Mouse (Mus musculus) forebrain, embryonic 12.5 days (tissue): ENCODE results near the gene Fam104a. TPM values are rescaled to one million over a fixed set of nuclear protein-coding genes. Genes with fewer than 3 reads are reported as not detected.

Experiments used
- ATAC-seq: fragments of 200-750 bp; cut with Nextera tagmentation; 2 replicates; pipeline ENCODE4 v1.8.0; 2017; ENCODE audit warnings: moderate TSS enrichment; ENCODE audit not compliant: low FRiP score
- H3K27ac ChIP-seq: fragments of 300-500 bp; sonication (generic); 2 replicates; pipeline ENCODE4 v1.5.1; 2016; ENCODE audit warnings: mild to moderate bottlenecking
- H3K27me3 ChIP-seq: fragments of 300-500 bp; sonication (generic); 2 replicates; pipeline ENCODE4 v1.6.1; 2016; ENCODE audit warnings: mild to moderate bottlenecking
- H3K36me3 ChIP-seq: fragments of 300-500 bp; sonication (generic); replicated peaks from 2 replicates; pipeline ENCODE4 v1.6.1; 2016; ENCODE audit warnings: mild to moderate bottlenecking
- H3K4me1 ChIP-seq: fragments of 300-500 bp; sonication (generic); 2 replicates; pipeline ENCODE4 v1.6.1; 2016
- H3K4me2 ChIP-seq: fragments of 300-500 bp; sonication (generic); 2 replicates; pipeline ENCODE4 v1.6.1; 2016; ENCODE audit warnings: mild to moderate bottlenecking, moderate library complexity
- H3K4me3 ChIP-seq: fragments of 300-500 bp; sonication (generic); replicated peaks from 2 replicates; pipeline ENCODE4 v1.5.1; 2016; ENCODE audit warnings: mild to moderate bottlenecking
- H3K9ac ChIP-seq: fragments of 300-500 bp; sonication (generic); 2 replicates; pipeline ENCODE4 v1.6.1; 2016; ENCODE audit warnings: mild to moderate bottlenecking
- H3K9me3 ChIP-seq: fragments of 300-500 bp; sonication (generic); 2 replicates; pipeline ENCODE4 v1.6.1; 2016
- WGBS: fragments of 180-500 bp; shearing (Covaris S2); methylation state at CpG from one replicate; pipeline ENCODE4 v1.1.7; 2016; 5-methylcytosine and 5-hydroxymethylcytosine counted together
- polyA plus RNA-seq: library from polyadenylated mRNA; unstranded; fragments of >200 nt; fragmentation: Nextera tagmentation; extraction: Ambion mirVana; gene quantifications from 2 replicates; pipeline ENCODE4 v1.2.1, GENCODE M21; 2016

The Fam104a gene
- polyA plus RNA-seq, 1 experiment from 2014 or later: 53.2 TPM

GRCm38 (mm10) chr11:113638680-113639079 is 45.3 kb downstream of the Fam104a start:
- 90% methylated on average over 12 of the region's 12 CpGs for WGBS

GRCm38 (mm10) chr11:113634699-113635121 is 49.2 kb downstream of the Fam104a start:
- Histone ChIP-seq H3K4me3 (no peak overlapping the region), H3K4me1 (no peaks in the 10 kb centered on the region), H3K9ac (no peak overlapping the region), H3K9me3 (no peaks in the 10 kb centered on the region), H3K27ac (no peak overlapping the region), H3K27me3 (0 out of 2 replicates have a peak, but pooled peaks cover 2% of the 10 kb centered on the region), H3K4me2 (no peak overlapping the region), H3K36me3 (no peaks in the 10 kb centered on the region)
- ATAC-seq: no peak
- 75% methylated on average over 10 of the region's 10 CpGs for WGBS

More at GRCm38 (mm10) chr11:113638680-113639079, 45.3 kb downstream of the Fam104a start:
- ATAC-seq: no peak
- Histone ChIP-seq H3K4me1 (no peaks in the 10 kb centered on the region), H3K4me3 (no peak overlapping the region), H3K36me3 (no peaks in the 10 kb centered on the region), H3K9me3 (no peaks in the 10 kb centered on the region), H3K27me3 (0 out of 2 replicates have a peak, but pooled peaks cover 4% of the 10 kb centered on the region), H3K4me2 (no peak overlapping the region), H3K9ac (no peak overlapping the region), H3K27ac (no peak overlapping the region)

- H3K4me3 ChIP-seq: no peak overlapping the region
- H3K27ac ChIP-seq: no peak overlapping the region
- WGBS: 88% methylated on average over 5 of the region's 5 CpGs
- H3K4me1 ChIP-seq: no peaks in the 10 kb centered on the region
- no peak for ATAC-seq
- no peak overlapping the region for H3K9ac ChIP-seq
- H3K4me2 ChIP-seq: no peak overlapping the region
- 0 out of 2 replicates have a peak, but pooled peaks cover 3% of the 10 kb centered on the region for H3K27me3 ChIP-seq
- H3K36me3 ChIP-seq: no peaks in the 10 kb centered on the region
- H3K9me3 ChIP-seq: no peaks in the 10 kb centered on the region
Measured at GRCm38 (mm10) chr11:113633398-113633797, 50.6 kb downstream of the Fam104a start.

- Histone ChIP-seq H3K4me3 (no peak overlapping the region), H3K4me1 (no peaks in the 10 kb centered on the region), H3K36me3 (no peaks in the 10 kb centered on the region), H3K27me3 (0 out of 2 replicates have a peak, but pooled peaks cover 3% of the 10 kb centered on the region), H3K9me3 (no peaks in the 10 kb centered on the region), H3K9ac (no peak overlapping the region), H3K27ac (no peak overlapping the region), H3K4me2 (no peak overlapping the region)
- no peak for ATAC-seq
- WGBS: 85% methylated on average over 7 of the region's 7 CpGs
Measured at GRCm38 (mm10) chr11:113632303-113632702, 51.7 kb downstream of the Fam104a start.

- no peaks in the 10 kb centered on the region for H3K9me3 ChIP-seq
- no peaks in the 10 kb centered on the region for H3K4me1 ChIP-seq
Measured at GRCm38 (mm10) chr11:113631862-113632261, 52.1 kb downstream of the Fam104a start.

GRCm38 (mm10) chr11:113631302-113631701 is 52.7 kb downstream of the Fam104a start:
- H3K27me3 ChIP-seq: 0 out of 2 replicates have a peak, but pooled peaks cover 3% of the 10 kb centered on the region
- ATAC-seq: no peak
- H3K4me3 ChIP-seq: no peak overlapping the region
- H3K9ac ChIP-seq: no peak overlapping the region
- H3K9me3 ChIP-seq: no peaks in the 10 kb centered on the region
- H3K27ac ChIP-seq: no peak overlapping the region
- no peak overlapping the region for H3K4me2 ChIP-seq
- no peaks in the 10 kb centered on the region for H3K36me3 ChIP-seq
- H3K4me1 ChIP-seq: no peaks in the 10 kb centered on the region
- WGBS: 84% methylated on average over 8 of the region's 8 CpGs

More at GRCm38 (mm10) chr11:113631862-113632261, 52.1 kb downstream of the Fam104a start:
- Histone ChIP-seq H3K27me3 (0 out of 2 replicates have a peak, but pooled peaks cover 3% of the 10 kb centered on the region), H3K9ac (no peak overlapping the region), H3K4me2 (no peak overlapping the region), H3K4me3 (no peak overlapping the region), H3K27ac (no peak overlapping the region), H3K36me3 (no peaks in the 10 kb centered on the region)
- ATAC-seq: no peak
- 86% methylated on average over 8 of the region's 8 CpGs for WGBS

GRCm38 (mm10) chr11:113630642-113631041 is 53.3 kb downstream of the Fam104a start:
- H3K9ac ChIP-seq: no peak overlapping the region
- no peaks in the 10 kb centered on the region for H3K4me1 ChIP-seq
- H3K9me3 ChIP-seq: no peaks in the 10 kb centered on the region
- no peak overlapping the region for H3K4me3 ChIP-seq
- WGBS: 59% methylated on average over 7 of the region's 7 CpGs
- H3K36me3 ChIP-seq: no peaks in the 10 kb centered on the region
- no peak for ATAC-seq
- H3K27me3 ChIP-seq: 0 out of 2 replicates have a peak, but pooled peaks cover 3% of the 10 kb centered on the region
- H3K4me2 ChIP-seq: no peak overlapping the region
- no peak overlapping the region for H3K27ac ChIP-seq

- Histone ChIP-seq H3K36me3 (peaks cover 8% of the 10 kb centered on the region; the same call in 1 of the 2 replicates), H3K4me1 (no peaks in the 10 kb centered on the region), H3K27ac (no peak overlapping the region), H3K27me3 (0 out of 2 replicates have a peak, but pooled peaks cover 3% of the 10 kb centered on the region), H3K9ac (no peak overlapping the region), H3K9me3 (no peaks in the 10 kb centered on the region), H3K4me3 (no peak overlapping the region), H3K4me2 (no peak overlapping the region)
- ATAC-seq: no peak
- WGBS: 59% methylated on average over 4 of the region's 4 CpGs
Measured at GRCm38 (mm10) chr11:113627785-113628184, 56.2 kb downstream of the Fam104a start.

- H3K9ac ChIP-seq: no peak overlapping the region
- H3K27me3 ChIP-seq: peaks cover 20% of the 10 kb centered on the region
- no peak overlapping the region for H3K27ac ChIP-seq
- no peak overlapping the region for H3K4me3 ChIP-seq
- 93% methylated on average over 18 of the region's 18 CpGs for WGBS
- H3K36me3 ChIP-seq: peaks cover 8% of the 10 kb centered on the region; the same call in 1 of the 2 replicates
- peaks cover 7% of the 10 kb centered on the region for H3K4me1 ChIP-seq
- no peaks in the 10 kb centered on the region for H3K9me3 ChIP-seq
- H3K4me2 ChIP-seq: no peak overlapping the region
- no peak for ATAC-seq
Measured at GRCm38 (mm10) chr11:113625437-113625836, 58.5 kb downstream of the Fam104a start.

GRCm38 (mm10) chr11:113622028-113622427 is 61.9 kb downstream of the Fam104a start:
- Histone ChIP-seq H3K9ac (no peak overlapping the region), H3K4me3 (no peak overlapping the region), H3K27ac (no peak overlapping the region), H3K9me3 (no peaks in the 10 kb centered on the region), H3K4me1 (peaks cover 34% of the 10 kb centered on the region), H3K36me3 (peaks cover 8% of the 10 kb centered on the region; the same call in 1 of the 2 replicates), H3K27me3 (peaks cover 49% of the 10 kb centered on the region), H3K4me2 (no peak overlapping the region)
- 90% methylated on average over 4 of the region's 4 CpGs for WGBS
- no peak for ATAC-seq

GRCm38 (mm10) chr11:113621001-113621400 is 63.0 kb downstream of the Fam104a start:
- H3K9me3 ChIP-seq: no peaks in the 10 kb centered on the region
- WGBS: 61% methylated on average over 2 of the region's 2 CpGs
- peaks cover 8% of the 10 kb centered on the region; the same call in 1 of the 2 replicates for H3K36me3 ChIP-seq
- H3K9ac ChIP-seq: no peak overlapping the region
- no peak overlapping the region for H3K27ac ChIP-seq
- peaks cover 34% of the 10 kb centered on the region for H3K4me1 ChIP-seq
- H3K27me3 ChIP-seq: peaks cover 50% of the 10 kb centered on the region
- peak overlapping the region; percentile 98 for H3K4me2 ChIP-seq
- ATAC-seq: no peak
- H3K4me3 ChIP-seq: peak overlapping the region; percentile 56

GRCm38 (mm10) chr11:113619420-113620080 is 64.4 kb downstream of the Fam104a start:
- Histone ChIP-seq H3K9me3 (no peaks in the 10 kb centered on the region), H3K4me3 (peak overlapping the region; percentile 56), H3K4me2 (peak overlapping the region; percentile 98), H3K36me3 (peaks cover 6% of the 10 kb centered on the region; the same call in 1 of the 2 replicates), H3K27ac (0 out of 2 replicates have a peak overlapping the region, but pooled peaks have one; percentile 36), H3K27me3 (peaks cover 50% of the 10 kb centered on the region), H3K4me1 (peaks cover 34% of the 10 kb centered on the region), H3K9ac (peak overlapping the region; percentile 59)
- 1% methylated on average over 31 of the region's 31 CpGs for WGBS
- 0 out of 2 replicates have a peak, but pooled peaks have one; percentile 4 for ATAC-seq
